Mouse (Mus musculus): ENCODE measurements at regions not wholly inside any gene's neighbourhood (a gene's known extent, or its start where the extent isn't known, plus 50 kb on each side); places are given as distances from the start of the nearest gene placed in this dataset.
A peak's percentile ranks its signal among the peaks of the same experiment; 100 is the strongest.
"Not testable (repeated sequence)": the region's sequence is repeated elsewhere in the genome, so short reads cannot be mapped to it uniquely, and the experiment has no call there.

- DNase-seq: no peak
Measured at GRCm38 (mm10) chr5:118464931-118465801, 95.3 kb upstream of the Med13l start.

GRCm38 (mm10) chr5:118465991-118466750 lies 94.3 kb upstream of the Med13l start:
- no peak for DNase-seq

GRCm38 (mm10) chr5:118468739-118469138 lies 91.7 kb upstream of the Med13l start:
- DNase-seq: no peak

GRCm38 (mm10) chr5:118471569-118471968 lies 88.9 kb upstream of the Med13l start:
- no peak for DNase-seq

- no peak for DNase-seq
Measured at GRCm38 (mm10) chr5:118472291-118472690, 88.2 kb upstream of the Med13l start.

GRCm38 (mm10) chr5:118473128-118473730 lies 87.2 kb upstream of the Med13l start:
- DNase-seq: no peak

GRCm38 (mm10) chr5:118476597-118476996 lies 83.9 kb upstream of the Med13l start:
- DNase-seq: peak; percentile 5

- DNase-seq: no peak
Measured at GRCm38 (mm10) chr5:118477131-118478119, 83.1 kb upstream of the Med13l start.

GRCm38 (mm10) chr5:118478120-118478768 lies 82.2 kb upstream of the Med13l start:
- DNase-seq: no peak

- no peak for DNase-seq
Measured at GRCm38 (mm10) chr5:118480000-118480399, 80.5 kb upstream of the Med13l start.

GRCm38 (mm10) chr5:118480965-118481793 lies 79.3 kb upstream of the Med13l start:
- no peak for DNase-seq

GRCm38 (mm10) chr5:118481794-118482049 lies 78.8 kb upstream of the Med13l start:
- DNase-seq: no peak

GRCm38 (mm10) chr5:118482598-118482997 lies 77.9 kb upstream of the Med13l start:
- DNase-seq: no peak

GRCm38 (mm10) chr5:118483001-118483400 lies 77.5 kb upstream of the Med13l start:
- no peak for DNase-seq

- no peak for DNase-seq
Measured at GRCm38 (mm10) chr5:118483532-118483931, 76.9 kb upstream of the Med13l start.

GRCm38 (mm10) chr5:118485191-118485590 lies 75.3 kb upstream of the Med13l start:
- DNase-seq: no peak

GRCm38 (mm10) chr5:118492522-118492921 lies 68.0 kb upstream of the Med13l start:
- not testable (repeated sequence) for DNase-seq

- no peak for DNase-seq
Measured at GRCm38 (mm10) chr5:118494649-118495477, 65.6 kb upstream of the Med13l start.

GRCm38 (mm10) chr5:118495478-118495760 lies 65.1 kb upstream of the Med13l start:
- no peak for DNase-seq

- no peak for DNase-seq
Measured at GRCm38 (mm10) chr5:118501624-118502023, 58.9 kb upstream of the Med13l start.
